Mouse (Mus musculus): Measurements from ENCODE around the gene Retreg1. TPM values are rescaled to one million over a fixed set of nuclear protein-coding genes. Genes with fewer than 3 reads are reported as not detected.

Gene Retreg1
- total RNA-seq, 2 experiments from 2014 or later: 23.1 to 30.4 TPM

DNA sequence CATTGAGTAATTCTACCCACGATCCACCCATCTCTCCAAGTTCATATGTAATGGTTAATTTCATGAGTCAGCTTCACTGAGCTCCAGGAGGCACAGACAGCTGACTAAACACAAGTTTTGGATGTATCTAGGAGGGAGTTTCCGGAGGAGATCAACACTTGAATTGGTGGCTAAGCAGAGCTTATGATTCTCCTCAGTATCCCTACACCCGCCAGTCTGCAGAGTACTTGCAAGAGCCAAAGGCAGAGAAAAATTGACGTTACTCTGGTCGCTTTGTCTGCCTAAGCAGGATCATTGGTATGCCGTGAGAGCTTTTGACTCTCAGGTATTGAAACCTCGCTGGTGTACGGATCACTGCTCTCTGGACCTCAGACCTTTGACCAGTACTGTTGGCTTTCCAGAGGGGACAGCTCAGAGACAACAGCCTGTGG is 16.4 kb upstream of the Retreg1 start:
- no peak for ATAC-seq (replicated peaks; ENCODE audit: poor library complexity, severe bottlenecking)

DNA sequence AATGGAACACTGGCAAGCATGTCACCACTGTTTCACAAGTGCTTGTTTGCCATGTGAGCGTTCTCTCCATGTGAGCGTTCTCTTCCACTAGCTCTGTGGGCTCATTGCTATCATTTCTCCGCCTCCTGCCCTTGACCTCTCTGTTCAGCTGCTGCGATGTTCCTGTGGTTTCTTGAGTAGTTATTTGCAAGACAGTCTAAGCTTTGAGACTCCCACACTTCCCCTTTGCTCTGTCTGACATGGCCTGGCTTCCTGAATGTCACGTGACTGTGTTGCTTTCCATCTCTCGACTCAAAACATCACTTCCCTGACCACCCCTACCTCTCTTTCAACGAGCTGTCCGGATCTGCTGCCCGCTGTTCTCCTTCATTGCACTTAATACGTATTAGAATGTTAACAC is 14.5 kb upstream of the Retreg1 start:
- peak; percentile 82 for ATAC-seq (replicated peaks; ENCODE audit: poor library complexity, severe bottlenecking)

DNA sequence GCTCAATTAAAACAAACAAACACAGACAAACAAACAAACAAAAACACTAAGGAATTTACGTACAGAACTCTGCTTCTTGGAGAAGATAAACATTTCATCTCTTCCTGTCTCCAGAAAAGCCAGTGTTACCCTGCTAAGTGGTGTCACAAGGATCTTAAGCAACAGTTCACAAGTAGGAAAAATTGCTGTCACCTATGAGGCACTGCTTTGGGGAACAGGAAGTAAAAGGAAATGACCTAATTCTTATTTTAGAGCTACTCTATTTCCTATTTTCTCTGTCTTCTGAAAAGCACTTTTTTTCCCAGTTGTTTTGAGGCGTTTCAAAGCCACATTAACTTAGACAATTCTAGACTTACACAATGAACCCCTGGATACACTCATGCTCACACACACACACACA is 12.6 kb upstream of the Retreg1 start:
- peak; percentile 40 for ATAC-seq (replicated peaks; ENCODE audit: poor library complexity, severe bottlenecking)

DNA sequence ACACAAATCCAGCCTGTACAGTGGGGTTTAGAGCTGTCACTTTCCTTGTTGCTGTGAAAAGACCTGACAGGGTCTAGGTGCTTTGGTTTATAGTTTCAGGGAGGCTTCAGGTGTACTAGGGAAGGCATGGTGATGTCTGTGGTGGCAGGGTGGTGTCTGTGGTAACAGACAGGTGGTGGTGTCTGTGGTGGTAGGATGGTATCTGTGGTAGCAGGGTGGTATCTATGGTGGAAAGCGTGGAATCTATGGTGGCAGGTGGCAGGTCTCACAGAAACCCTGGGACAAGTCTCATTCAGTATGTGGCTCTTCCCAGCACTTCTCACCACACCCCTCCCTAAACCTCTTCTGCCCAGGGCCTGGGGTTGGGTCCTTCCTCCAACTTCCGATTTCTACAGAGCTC is 8.7 kb upstream of the Retreg1 start:
- ATAC-seq (replicated peaks; ENCODE audit: poor library complexity, severe bottlenecking): 0 out of 2 replicates have a peak, but pooled peaks have one; percentile 11

DNA sequence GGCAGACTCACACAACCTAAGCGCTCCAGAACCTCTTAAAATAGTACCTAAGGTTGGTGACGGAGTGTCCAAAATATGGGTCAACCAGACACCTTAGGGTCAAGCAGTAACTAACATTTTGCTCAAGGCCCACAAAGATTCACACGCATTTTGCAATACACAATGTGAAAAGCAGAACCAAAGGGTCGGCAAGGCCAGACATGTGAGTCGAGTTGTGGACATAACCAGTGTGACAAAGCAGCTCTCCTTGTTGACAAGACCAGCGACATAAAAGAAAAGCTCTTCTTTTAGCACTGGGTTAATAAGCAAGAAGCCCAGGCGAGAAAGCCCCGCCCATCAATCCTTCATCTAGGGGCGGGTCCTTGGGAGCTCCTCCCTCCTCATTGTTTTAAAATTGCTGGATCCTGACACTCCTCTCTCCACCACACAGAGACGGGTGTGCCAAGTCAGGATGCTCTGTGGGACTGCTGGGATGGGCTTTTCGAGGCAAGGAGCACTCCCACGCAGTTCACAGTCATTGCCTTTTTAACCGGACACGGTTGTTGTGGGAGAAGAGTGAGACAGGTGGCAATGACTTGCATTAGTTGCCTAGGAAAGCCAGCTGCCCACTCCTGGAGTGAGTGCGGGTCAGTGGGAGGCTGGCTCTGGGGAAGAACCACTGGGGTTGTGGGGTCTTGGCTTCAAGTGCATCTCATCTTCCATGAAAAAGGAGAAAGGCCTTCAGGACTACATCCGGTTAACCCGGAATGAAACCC is 7.9 kb upstream of the Retreg1 start:
- ATAC-seq (replicated peaks; ENCODE audit: poor library complexity, severe bottlenecking): peak; percentile 49

DNA sequence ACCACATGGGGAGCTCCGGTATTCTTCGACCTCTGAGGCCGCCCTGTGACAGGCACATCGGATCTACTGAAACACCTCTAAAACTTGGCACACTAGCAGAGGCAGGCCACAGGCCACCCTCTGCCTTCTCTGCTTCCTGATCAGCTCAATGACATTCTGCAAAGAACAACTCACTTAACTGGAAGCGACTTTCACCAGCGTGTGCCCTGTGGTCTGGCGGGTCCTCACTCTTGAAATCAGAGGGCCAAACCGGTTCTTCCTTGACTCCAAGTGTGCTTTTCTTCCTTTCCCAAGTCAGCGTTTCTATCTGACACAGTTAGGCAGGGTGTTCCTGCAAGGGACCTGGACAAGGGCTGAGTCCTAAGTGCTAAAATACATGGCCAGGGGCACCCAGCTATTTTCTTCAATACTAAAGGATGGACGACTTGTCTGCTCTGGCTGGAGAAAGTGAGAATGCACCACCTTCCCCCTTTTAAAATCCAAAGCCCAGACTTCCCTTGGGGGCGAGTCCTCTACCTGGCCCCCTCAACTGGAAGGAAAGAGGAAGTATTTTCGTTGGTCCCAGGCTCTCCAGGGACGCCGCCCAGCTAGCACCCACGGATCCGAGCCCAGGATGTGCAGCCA is 406 bp upstream of the Retreg1 start:
- ATAC-seq (replicated peaks; ENCODE audit: poor library complexity, severe bottlenecking): peak; percentile 10

DNA sequence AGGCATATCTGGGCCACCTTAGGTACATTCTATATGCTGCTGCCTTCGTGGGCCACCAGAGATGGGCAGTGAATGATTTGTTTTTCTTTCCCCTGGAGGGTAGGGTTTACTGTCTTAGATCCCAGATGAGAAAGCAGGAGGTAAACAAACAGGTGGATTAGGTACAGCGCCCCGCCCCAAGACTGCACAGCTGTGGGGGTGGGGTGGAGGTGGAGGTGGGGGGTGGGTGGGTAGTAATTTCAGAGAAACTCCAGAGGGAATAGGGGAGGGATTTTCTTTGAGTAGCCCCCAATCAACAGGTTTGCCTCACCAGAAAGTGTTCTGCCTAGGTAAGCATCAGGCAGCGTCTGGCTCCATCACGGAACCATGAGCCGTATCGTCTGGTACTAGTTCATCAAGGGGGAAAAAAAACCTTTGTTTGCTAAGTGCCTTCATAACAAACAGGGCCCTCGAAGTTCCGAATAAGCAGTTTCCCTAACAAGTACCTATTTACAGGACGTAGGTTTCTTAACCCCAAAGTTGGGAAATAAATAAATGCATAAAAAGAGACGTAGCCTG is 1.1 kb downstream of the Retreg1 start:
- ATAC-seq (replicated peaks; ENCODE audit: poor library complexity, severe bottlenecking): no peak

DNA sequence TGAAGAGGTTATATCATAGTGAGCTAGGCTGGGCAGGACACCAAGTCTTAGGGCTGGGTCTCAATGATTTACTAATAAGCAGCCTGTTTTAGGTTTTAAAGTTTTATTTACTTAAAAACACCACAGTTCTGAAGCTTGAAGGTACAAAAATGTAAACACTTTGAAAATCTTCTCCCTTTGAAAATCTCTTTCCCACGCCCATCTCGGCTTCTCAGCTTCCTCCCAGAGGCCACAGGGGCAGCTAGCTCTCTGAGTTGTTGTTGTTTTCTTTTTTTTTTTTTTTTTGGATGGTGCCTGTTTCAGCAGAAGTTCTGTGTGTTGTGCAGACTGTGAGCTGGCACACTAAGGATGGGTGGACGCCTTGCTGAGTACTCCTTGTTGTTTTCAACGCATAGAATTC is 1.8 kb downstream of the Retreg1 start:
- no peak for ATAC-seq (replicated peaks; ENCODE audit: poor library complexity, severe bottlenecking)

DNA sequence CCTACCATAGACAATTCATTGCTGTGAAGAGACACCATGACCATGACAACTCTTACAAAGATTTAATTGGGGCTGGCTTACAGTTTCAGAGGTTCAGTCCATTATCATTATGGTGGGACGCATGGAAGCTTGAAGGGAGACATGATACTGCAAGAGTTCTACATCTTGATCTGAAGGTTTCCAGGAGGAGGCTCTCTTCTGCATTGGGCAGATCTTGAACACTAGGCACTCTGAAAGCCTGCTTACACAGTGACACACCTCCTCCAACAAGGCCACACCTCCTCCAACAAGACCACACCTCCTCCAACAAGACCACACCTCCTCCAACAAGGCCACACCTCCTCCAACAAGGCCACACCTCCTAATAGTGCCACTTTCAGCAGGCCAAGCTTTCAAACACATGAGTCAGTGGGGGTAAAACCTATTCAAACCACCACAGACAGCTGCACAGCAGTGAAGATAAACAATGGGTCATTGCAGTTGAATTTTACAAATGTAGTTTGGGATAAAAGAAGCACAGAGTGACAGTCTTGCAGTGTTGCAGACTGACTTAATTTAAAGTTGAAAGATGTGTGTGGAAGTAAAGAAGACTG is 4.7 kb downstream of the Retreg1 start:
- no peak for ATAC-seq (replicated peaks; ENCODE audit: poor library complexity, severe bottlenecking)

DNA sequence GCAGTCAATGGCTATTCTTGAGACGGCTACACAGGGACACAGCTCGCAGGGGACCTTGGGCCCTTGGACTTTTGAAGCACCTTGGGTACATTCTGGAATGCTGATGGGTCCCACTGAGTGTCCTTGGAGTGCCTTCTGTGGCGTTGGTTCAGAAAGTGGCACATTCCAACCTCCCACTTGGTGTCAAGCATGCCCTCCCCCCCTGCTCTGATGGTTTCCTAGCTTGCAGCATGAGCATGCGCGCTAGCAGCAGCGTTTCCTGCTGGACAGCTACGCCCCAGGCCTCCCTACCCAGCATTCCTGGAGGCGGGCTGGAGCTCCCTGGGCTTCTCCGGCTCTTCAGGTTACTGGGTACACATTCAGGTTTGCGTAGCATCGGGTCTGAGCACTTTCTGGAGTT is 7.6 kb downstream of the Retreg1 start:
- ATAC-seq (replicated peaks; ENCODE audit: poor library complexity, severe bottlenecking): no peak

DNA sequence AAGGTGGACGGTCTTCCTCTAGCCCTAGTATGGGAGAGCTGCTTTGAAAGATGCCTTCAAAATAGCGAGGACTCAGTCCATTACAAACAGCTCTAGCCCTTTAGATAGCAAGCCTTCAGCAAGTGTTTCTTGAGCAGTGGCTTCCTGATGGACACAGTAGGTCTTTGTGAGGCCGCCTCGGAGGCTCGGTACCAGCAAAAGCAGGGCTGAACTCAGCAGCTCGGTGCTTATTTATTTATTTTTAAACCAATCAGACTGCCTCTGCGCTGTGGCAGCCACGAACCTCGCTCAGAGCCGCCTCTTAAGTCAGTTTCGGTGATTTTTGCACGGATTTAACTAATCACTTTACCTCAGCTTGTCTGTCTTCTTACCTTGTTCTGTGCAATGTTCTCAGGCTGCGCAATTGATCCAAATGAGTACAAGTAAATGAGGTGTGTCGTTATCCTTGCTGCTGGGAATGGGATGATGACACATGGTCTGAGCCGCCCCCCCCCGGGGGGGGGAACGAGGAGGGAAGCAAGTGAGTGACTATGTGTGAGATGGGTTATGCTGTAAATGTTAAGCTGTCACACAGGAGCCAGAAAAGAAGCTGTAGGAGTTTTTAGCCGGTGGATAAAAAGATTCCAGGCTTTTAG is 11.4 kb downstream of the Retreg1 start:
- no peak for ATAC-seq (replicated peaks; ENCODE audit: poor library complexity, severe bottlenecking)

DNA sequence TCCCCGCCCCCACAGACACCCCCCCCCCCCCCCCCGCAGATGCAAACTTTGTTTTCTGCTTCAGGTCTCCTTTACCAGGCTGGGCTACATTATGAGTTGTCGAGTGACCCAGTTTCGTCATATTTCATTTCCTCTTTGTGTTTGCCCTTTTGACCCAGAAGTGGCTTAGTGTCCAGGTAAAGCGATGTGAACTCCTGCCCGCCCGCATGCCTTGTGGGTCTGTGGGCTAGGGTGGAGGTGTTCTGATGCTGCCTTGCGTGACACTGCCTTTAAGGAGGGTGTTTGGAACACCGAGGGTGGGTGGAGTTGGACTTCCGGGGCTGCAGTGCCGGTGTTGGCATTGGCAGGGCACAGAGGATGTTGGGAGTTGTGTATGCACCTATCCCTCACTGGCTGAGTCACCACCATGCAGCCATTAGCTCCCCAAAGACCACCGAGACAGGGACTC is 15.7 kb downstream of the Retreg1 start:
- ATAC-seq (replicated peaks; ENCODE audit: poor library complexity, severe bottlenecking): peak; percentile 37

DNA sequence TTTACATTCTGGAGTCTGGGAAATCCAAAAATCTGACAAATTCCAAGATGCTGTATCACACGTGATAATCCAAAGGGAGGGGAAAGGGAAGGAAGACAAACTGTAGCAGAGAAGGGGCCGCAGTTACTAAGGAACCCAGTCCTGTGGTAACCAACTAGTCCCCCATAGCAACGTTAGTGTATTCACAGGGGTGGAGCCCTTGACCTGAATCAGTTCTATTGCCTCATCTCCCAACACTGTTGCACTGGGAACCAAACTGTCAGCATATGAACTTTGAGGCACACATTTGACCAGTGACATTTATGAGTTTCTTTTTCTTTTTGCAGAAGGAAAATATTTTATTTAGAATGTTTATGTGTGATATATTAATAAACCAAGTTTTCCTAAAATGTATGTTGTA is 16.5 kb downstream of the Retreg1 start:
- peak; percentile 78 for ATAC-seq (replicated peaks; ENCODE audit: poor library complexity, severe bottlenecking)

DNA sequence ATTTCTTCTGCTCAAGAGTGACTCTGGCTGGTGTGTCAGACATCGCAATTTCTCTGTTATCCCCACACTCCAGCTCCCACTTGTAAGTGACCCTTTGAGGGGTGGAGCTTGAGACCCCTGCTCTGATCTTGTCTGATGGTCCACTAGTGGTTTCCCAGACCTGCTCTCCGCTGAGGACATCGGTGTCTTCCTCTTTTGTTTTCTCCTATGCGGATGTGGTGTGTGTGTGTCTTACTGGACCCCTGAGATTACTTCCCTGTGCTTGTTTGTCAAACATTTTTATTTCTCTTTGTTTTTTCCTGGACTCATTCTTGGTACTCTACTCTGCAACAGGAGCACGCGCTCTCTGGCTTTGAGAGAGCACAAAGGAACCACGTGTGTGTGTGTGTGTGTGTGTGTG is 18.9 kb downstream of the Retreg1 start:
- ATAC-seq (replicated peaks; ENCODE audit: poor library complexity, severe bottlenecking): peak; percentile 70

DNA sequence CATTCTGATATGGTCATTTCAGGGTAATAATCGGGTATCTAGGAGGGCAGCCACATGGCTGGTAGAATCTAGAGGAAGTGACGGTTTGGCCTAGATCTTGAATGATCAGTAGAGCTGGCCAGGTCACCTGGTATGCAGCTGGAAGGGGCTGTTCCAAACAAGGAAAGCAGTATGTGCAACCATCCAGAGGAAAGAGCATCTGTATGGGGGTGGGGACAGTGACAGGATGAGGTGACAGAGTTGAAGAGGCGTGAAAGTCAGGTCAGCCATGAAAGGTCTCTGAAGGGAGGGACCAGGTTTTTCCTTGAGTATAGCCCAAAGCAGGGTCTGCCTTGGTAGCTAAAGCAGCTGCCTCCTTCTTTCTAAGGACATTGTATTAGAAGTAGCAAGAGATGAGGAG is 22.6 kb downstream of the Retreg1 start:
- ATAC-seq (replicated peaks; ENCODE audit: poor library complexity, severe bottlenecking): no peak

DNA sequence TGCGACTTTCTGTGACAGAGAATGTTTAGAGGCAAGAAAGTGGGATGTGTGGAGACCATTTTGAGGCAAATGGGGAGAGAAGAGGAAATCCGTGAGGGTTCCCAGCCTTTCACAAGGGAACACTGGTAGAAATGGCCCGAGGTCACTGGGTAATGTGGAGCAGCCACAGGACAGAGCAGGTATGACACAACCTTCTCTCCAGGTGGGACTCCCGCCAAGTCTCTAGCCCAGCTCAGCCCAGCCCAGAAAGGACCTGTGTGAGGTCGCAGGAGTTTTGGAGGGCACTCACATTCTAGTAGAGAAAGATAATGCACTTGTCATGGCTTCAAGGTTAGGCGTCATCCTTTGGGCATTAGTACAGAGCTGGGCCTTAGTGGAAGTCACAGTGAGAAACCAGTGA is 23.1 kb downstream of the Retreg1 start:
- no peak for ATAC-seq (replicated peaks; ENCODE audit: poor library complexity, severe bottlenecking)

DNA sequence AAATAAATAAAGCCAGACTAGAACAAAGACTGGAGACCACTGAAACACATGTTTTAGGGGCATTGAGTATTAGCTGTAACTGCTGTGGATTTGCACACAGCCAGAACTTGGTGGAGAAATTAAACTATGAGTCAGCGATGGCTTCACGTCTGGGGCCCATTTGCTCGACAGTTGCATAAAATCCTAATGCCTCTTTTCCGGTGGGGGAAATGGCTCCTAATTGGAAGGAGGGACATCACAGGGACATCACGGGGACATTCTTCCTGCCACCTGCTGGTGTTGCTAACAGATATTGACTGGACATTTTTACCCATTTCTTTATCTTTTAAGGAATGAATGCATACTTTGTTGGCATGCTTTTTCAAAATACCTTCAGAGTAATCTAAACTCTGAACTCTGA is 26.1 kb downstream of the Retreg1 start:
- ATAC-seq (replicated peaks; ENCODE audit: poor library complexity, severe bottlenecking): peak; percentile 30; the same call in 1 of the 2 replicates

DNA sequence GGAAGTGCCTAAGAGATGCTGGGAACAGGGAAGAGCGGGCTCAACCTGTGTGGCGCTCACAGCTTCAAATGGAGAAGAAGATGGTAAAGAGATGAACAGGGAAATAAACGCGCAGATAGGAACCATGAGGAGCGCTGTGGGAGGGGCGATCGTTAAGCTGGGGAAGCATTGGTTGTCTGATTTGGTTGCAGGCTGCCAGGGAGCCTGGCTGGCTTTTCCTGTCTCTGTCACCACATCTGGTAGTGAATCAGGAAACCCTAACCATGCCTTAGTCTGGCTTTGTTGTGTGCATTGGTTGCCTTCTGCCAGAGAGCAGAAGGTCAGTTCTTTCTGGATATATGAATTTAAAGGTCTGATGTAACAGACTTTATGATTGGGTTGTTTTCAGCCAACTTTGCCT is 28.5 kb downstream of the Retreg1 start:
- ATAC-seq (replicated peaks; ENCODE audit: poor library complexity, severe bottlenecking): peak; percentile 78

DNA sequence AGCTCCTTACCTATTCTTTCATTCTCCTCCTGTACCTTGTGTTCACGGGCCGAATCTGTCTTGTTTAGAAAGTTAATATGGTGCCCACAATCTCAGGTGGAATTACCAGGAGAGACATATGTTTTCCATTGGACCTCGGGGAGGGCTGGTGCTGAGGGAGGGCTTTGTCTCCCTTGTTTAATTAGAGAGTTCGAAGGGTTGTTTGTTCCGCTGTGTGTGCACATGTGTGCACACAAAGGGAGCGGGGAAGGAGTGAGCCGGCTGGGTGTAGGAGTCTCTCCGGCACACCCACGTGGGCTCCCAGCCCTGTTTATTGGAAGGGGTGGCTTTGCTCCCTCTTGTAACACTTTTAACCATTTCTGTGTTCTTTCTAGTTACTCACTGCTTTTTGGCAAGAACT is 29.1 kb downstream of the Retreg1 start:
- no peak for ATAC-seq (replicated peaks; ENCODE audit: poor library complexity, severe bottlenecking)

DNA sequence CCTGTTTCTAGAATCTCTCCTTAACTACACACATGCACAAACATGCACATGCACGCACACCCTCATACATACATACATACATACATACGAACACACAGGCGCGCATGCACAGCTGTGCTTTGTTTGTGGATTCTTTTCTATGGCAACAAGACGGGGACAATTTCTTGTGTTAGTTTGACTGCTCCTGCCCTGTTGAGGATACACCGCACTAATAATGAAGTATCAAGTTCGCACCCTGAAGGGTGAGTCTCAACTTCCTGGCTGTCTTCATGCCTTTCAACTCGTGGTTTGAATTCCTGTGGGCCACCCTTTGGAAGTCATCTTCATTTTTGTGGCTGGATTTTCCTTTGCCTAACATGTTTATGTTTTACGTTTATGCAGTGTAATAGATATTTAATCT is 29.7 kb downstream of the Retreg1 start:
- ATAC-seq (replicated peaks; ENCODE audit: poor library complexity, severe bottlenecking): no peak

DNA sequence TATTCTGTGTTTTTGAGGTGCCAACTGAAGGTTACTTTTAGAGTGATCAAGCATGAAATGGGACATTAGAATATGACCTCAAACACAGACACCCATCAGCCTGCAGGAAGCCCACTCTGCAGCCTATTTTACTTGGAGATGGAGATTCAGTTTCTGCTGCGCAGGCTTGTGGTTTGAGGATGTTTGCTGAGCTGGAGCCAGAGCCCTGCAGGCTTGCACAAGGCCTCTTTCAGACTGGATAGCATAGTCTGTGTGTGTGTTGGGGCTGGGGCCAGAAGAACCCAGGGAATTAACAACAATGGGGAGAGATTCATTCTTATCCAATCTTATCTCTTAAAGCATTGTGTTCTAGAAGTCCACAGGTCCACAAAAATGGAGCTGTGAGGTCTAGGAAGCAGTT is 30.6 kb downstream of the Retreg1 start:
- peak; percentile 49 for ATAC-seq (replicated peaks; ENCODE audit: poor library complexity, severe bottlenecking)

Data from granulocyte monocyte progenitor cell, adult 5-6 weeks (primary cell).